Mouse (Mus musculus) midbrain, embryonic 13.5 days (tissue): ENCODE data around the gene Dcps. TPM values are rescaled to one million over a fixed set of nuclear protein-coding genes. Genes with fewer than 3 reads are reported as not detected.
"Not testable (repeated sequence)": the region's sequence is repeated elsewhere in the genome, so short reads cannot be mapped to it uniquely, and the experiment has no call there.

Source experiments
- ATAC-seq: fragments of 200-750 bp; cut with Nextera tagmentation; 2 replicates; pipeline ENCODE4 v1.8.0; 2017; ENCODE audit warnings: mild to moderate bottlenecking, moderate TSS enrichment, moderate library complexity
- H3K27ac ChIP-seq: fragments of 300-500 bp; sonication (generic); 2 replicates; pipeline ENCODE4 v1.5.1; 2015; ENCODE audit warnings: inconsistent platforms, mild to moderate bottlenecking, moderate library complexity
- H3K27me3 ChIP-seq: fragments of 300-500 bp; sonication (generic); 2 replicates; pipeline ENCODE4 v1.6.1; 2015; ENCODE audit warnings: mild to moderate bottlenecking, inconsistent platforms
- H3K36me3 ChIP-seq: fragments of 300-500 bp; sonication (generic); 2 replicates; pipeline ENCODE4 v1.6.1; 2015; ENCODE audit warnings: mild to moderate bottlenecking, inconsistent platforms
- H3K4me1 ChIP-seq: fragments of 300-500 bp; sonication (generic); replicated peaks from 2 replicates; pipeline ENCODE4 v1.6.1; 2015; ENCODE audit warnings: inconsistent platforms
- H3K4me2 ChIP-seq: fragments of 300-500 bp; sonication (generic); replicated peaks from 2 replicates; pipeline ENCODE4 v1.6.1; 2015; ENCODE audit warnings: moderate library complexity, mild to moderate bottlenecking, inconsistent platforms
- H3K4me3 ChIP-seq: fragments of 300-500 bp; sonication (generic); replicated peaks from 2 replicates; pipeline ENCODE4 v1.5.1; 2015; ENCODE audit warnings: mild to moderate bottlenecking, inconsistent platforms
- H3K9ac ChIP-seq: fragments of 300-500 bp; sonication (generic); replicated peaks from 2 replicates; pipeline ENCODE4 v1.6.1; 2015; ENCODE audit warnings: mild to moderate bottlenecking, inconsistent platforms
- H3K9me3 ChIP-seq: fragments of 300-500 bp; sonication (generic); 2 replicates; pipeline ENCODE4 v1.6.1; 2016; ENCODE audit warnings: mild to moderate bottlenecking, inconsistent platforms
- WGBS: fragments of 180-500 bp; shearing (Covaris S2); methylation state at CpG from one replicate; pipeline ENCODE4 v1.1.7; 2015; 5-methylcytosine and 5-hydroxymethylcytosine counted together
- polyA plus RNA-seq: library from polyadenylated mRNA; unstranded; fragments of >200 nt; fragmentation: Nextera tagmentation; extraction: Ambion mirVana; gene quantifications from 2 replicates; pipeline ENCODE4 v1.2.1, GENCODE M21; 2015

Dcps gene
- polyA plus RNA-seq, 1 experiment from 2014 or later: 86.4 TPM

DNA sequence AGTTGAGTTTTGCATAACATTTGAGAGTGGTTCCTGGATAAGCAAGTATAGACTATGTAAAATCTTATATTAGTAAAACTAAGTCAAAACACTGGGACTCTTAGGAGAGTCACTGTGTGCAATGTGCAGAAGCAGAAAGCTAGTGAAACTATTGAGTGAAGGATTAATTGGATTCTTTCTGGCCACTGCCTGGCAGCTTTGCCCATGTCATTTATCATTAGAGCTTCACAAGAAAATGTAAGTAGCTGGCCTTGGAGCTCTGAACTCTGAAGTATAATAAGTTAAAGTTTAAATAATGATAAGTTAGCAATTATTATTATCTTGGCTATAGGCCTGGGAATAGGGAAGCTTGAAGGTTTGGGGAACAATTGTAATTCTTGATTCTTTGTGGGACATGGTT, 27.0 kb downstream of the Dcps start:
- not testable (repeated sequence) for H3K27me3 ChIP-seq, H3K27ac ChIP-seq, H3K9ac ChIP-seq, H3K36me3 ChIP-seq, H3K4me1 ChIP-seq, H3K9me3 ChIP-seq, H3K4me3 ChIP-seq, ATAC-seq, H3K4me2 ChIP-seq

DNA sequence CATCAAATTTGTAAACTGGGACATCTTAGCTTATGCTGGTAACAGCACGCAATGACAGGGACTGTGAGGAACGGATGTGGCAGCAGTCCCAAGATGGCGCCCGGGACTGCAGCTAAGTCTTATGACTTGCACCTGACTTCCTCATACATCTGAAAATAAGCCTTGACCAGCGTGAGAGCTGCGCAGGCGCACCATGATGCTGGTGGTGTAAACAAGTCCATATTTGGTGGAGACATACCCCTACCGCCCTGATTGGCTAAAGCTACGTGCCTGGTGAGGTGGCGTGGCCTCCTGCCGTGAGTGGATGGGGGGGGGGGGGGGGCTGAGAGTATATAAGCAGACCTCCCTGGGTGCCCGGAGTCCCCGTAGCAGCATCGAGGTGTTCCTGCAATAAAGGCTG, 28.6 kb downstream of the Dcps start:
- H3K9ac ChIP-seq, H3K27ac ChIP-seq, H3K4me2 ChIP-seq, H3K36me3 ChIP-seq, ATAC-seq, H3K4me1 ChIP-seq, H3K4me3 ChIP-seq, H3K27me3 ChIP-seq, H3K9me3 ChIP-seq: not testable (repeated sequence)
- 95% methylated on average over 14 of the region's 14 CpGs for WGBS

DNA sequence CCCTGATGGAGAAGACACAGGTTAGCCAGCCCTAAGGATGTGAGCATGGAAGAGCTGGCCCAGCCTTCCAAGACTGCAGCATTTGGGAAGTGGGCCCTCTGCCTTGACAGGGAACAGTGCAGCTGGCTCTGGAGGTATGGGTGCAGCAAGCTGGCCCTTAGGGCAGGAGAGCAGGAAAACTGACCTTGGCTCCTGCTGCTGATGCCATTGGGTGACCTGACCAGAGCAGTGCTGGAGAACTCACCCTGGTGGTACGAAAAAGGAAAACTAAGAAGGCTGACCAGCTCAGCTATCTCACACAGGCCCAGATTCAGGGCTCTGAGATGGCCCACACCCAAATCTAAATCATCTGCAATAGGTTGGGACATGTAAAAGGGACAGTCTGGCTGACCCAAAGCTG, 30.0 kb downstream of the Dcps start:
- no peak overlapping the region for H3K27ac ChIP-seq
- ATAC-seq: no peak
- WGBS: 82% methylated on average over 1 of the region's 1 CpGs

DNA sequence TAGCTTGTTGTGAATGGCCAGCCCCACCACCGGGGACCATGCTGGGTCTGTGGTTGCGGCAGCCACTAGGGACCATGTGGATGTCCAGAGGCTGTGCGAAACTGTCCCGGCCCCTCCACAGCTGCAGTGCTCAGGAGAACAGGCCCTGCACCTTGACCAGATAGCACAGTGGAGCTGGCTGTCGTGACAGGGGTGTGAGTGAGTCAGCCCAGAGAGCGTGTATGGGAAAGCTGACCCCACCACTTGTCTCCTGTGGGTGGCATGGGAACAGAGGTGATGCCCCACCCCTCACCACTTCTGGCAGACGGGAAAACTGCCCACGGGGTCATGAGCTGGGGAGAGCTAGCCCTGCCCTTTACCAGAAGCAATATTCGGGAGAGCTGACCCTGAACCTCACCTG, 30.7 kb downstream of the Dcps start:
- Histone ChIP-seq H3K4me1 (no peaks in the 10 kb centered on the region), H3K9me3 (no peaks in the 10 kb centered on the region), H3K36me3 (no peaks in the 10 kb centered on the region), H3K27me3 (no peaks in the 10 kb centered on the region), H3K4me2 (no peak overlapping the region), H3K4me3 (no peak overlapping the region), H3K27ac (no peak overlapping the region), H3K9ac (no peak overlapping the region)
- peak; percentile 27; the same call in 1 of the 2 replicates for ATAC-seq
- 89% methylated on average over 9 of the region's 9 CpGs for WGBS

More for the DNA sequence above, 30.0 kb downstream of the Dcps start:
- Histone ChIP-seq H3K9me3 (no peaks in the 10 kb centered on the region), H3K4me2 (no peak overlapping the region), H3K36me3 (no peaks in the 10 kb centered on the region), H3K27me3 (no peaks in the 10 kb centered on the region), H3K4me1 (no peaks in the 10 kb centered on the region), H3K9ac (no peak overlapping the region), H3K4me3 (no peak overlapping the region)

DNA sequence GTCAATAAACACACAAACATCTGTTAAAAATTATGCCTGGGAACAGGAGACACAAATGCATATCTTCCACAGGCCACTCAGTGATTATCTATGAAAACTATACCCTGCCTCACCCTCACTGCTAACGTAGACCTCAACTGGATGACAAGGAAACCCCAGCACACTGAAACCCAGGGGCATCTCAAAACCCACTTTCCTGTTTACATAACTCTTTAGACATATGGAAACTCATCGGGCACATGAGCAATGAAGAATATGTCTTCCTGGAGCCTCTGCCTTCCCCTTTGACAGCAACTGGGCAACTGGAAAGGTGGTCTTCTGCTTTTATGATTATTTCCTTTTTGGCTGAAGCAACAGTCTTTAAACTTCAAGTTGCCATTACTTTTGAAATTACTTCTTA, 33.6 kb downstream of the Dcps start:
- H3K9me3 ChIP-seq: no peaks in the 10 kb centered on the region
- ATAC-seq: no peak
- no peaks in the 10 kb centered on the region for H3K36me3 ChIP-seq
- no peaks in the 10 kb centered on the region for H3K27me3 ChIP-seq
- no peak overlapping the region for H3K9ac ChIP-seq
- no peak overlapping the region for H3K27ac ChIP-seq
- 95% methylated on average over 2 of the region's 2 CpGs for WGBS
- H3K4me3 ChIP-seq: no peak overlapping the region
- no peak overlapping the region for H3K4me2 ChIP-seq
- no peaks in the 10 kb centered on the region for H3K4me1 ChIP-seq

DNA sequence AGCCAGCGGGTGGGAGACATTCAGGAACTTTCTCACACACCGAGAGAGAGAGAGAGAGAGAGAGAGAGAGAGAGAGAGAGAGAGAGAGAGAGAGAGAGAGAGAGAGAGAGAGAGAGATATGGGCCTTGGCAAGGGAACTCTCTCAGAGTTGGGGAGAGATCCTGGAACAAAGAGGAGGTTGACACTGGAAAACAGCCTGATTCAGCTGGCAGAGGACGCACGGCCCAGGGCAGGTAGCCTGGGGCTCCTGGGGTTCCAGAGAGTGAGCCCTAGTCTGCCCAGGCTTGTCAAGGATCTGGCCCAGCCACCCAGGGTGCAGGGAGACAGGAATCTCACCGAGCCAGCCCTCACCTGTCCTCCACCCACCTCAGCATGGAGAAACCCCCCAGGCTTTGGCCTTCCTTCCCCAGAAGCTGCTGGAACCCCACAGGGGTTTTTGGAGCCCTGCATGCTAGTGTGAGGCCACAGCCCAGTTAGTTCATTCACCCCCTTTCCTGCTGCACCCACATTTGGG, 36.6 kb downstream of the Dcps start:
- Histone ChIP-seq H3K9me3 (no peaks in the 10 kb centered on the region), H3K4me1 (no peaks in the 10 kb centered on the region), H3K4me2 (no peak overlapping the region), H3K9ac (no peak overlapping the region), H3K27ac (no peak overlapping the region), H3K36me3 (peaks cover 4% of the 10 kb centered on the region; the same call in 1 of the 2 replicates), H3K4me3 (no peak overlapping the region), H3K27me3 (no peaks in the 10 kb centered on the region)
- WGBS: 84% methylated on average over 5 of the region's 5 CpGs
- ATAC-seq: no peak

DNA sequence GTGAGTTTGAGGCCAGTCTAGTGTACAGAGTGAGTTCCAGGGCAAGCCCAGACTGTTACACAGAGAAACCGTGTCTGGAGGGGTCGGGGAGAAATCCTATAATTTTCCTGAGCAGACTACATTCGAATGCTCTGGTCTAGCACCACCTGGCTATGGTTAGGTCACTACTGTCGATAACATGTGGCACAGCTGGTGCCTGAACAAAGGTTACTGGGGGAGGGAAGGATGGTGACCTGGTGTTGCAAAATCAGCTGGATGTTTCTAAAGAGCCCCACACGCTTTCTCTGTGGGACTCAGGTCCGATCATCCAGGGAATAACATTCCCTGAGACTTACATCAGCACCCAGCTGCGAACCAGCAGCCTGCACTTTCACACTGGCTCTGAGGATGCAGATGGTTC, 37.8 kb downstream of the Dcps start:
- no peak overlapping the region for H3K4me3 ChIP-seq
- ATAC-seq: no peak
- no peak overlapping the region for H3K27ac ChIP-seq
- WGBS: 82% methylated on average over 7 of the region's 7 CpGs
- no peaks in the 10 kb centered on the region for H3K4me1 ChIP-seq
- no peak overlapping the region for H3K9ac ChIP-seq
- H3K4me2 ChIP-seq: no peak overlapping the region
- no peaks in the 10 kb centered on the region for H3K27me3 ChIP-seq
- peaks cover 4% of the 10 kb centered on the region; the same call in 1 of the 2 replicates for H3K36me3 ChIP-seq
- no peaks in the 10 kb centered on the region for H3K9me3 ChIP-seq

DNA sequence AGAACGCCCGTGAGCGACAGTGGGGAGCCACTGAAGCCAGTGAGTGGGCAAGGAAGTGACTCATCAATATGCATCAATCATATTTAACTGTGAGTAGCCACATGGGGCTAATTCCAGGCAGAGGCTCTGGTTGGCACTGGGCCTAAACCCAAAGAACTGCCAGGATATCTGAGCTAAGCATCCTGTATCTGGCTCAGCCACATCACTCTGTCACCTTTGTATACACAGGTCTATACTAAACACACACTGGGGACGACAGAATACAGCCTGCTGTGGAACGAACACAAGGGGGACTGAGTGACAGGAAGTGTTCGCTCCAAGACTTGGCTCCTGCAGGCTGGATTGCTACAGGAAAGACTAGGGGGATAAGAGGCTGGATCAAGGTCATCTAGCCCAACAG, 40.3 kb downstream of the Dcps start:
- Histone ChIP-seq H3K9ac (no peak overlapping the region), H3K4me3 (no peak overlapping the region), H3K4me2 (no peak overlapping the region), H3K9me3 (no peaks in the 10 kb centered on the region), H3K27ac (no peak overlapping the region), H3K27me3 (no peaks in the 10 kb centered on the region), H3K4me1 (no peaks in the 10 kb centered on the region), H3K36me3 (peaks cover 4% of the 10 kb centered on the region; the same call in 1 of the 2 replicates)
- no peak for ATAC-seq
- 72% methylated on average over 6 of the region's 6 CpGs for WGBS

- H3K4me1 ChIP-seq: no peaks in the 10 kb centered on the region
- H3K9ac ChIP-seq: no peak overlapping the region
- ATAC-seq: 0 out of 2 replicates have a peak, but pooled peaks have one; percentile 6
- no peak overlapping the region for H3K27ac ChIP-seq
- peaks cover 17% of the 10 kb centered on the region for H3K36me3 ChIP-seq
- no peak overlapping the region for H3K4me3 ChIP-seq
- H3K27me3 ChIP-seq: no peaks in the 10 kb centered on the region
- H3K9me3 ChIP-seq: no peaks in the 10 kb centered on the region
- 88% methylated on average over 16 of the region's 16 CpGs for WGBS
- H3K4me2 ChIP-seq: no peak overlapping the region
Measured at GRCm38 (mm10) chr9:35131637-35132397, 44.0 kb downstream of the Dcps start.

- ATAC-seq: no peak
- Histone ChIP-seq H3K4me3 (no peak overlapping the region), H3K27me3 (no peaks in the 10 kb centered on the region), H3K4me1 (no peaks in the 10 kb centered on the region), H3K36me3 (peaks cover 40% of the 10 kb centered on the region), H3K9me3 (no peaks in the 10 kb centered on the region), H3K9ac (no peak overlapping the region), H3K4me2 (no peak overlapping the region), H3K27ac (no peak overlapping the region)
- WGBS: 89% methylated on average over 9 of the region's 9 CpGs
Measured at GRCm38 (mm10) chr9:35128995-35129418, 46.9 kb downstream of the Dcps start.

DNA sequence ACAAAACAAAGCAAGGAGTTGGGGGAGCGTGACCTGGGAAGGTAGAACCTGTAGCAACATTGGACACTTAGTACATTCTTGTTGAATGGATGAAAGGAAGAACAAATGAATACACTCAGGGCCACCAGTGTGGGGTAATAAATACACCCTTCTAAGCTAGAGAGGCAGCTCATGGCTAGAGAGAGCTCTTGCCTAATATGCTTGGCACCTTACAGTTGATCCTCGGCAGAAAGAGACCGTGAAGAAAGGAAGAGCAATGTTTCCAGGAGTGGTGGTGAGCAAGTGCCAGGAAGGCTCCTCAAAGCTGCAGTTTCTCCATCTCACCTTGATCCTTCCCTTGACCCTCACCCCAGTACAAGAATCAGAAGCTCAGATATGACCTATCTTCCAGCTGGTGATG, 47.3 kb downstream of the Dcps start:
- Histone ChIP-seq H3K27me3 (no peaks in the 10 kb centered on the region), H3K36me3 (peaks cover 40% of the 10 kb centered on the region), H3K4me2 (no peak overlapping the region), H3K4me3 (no peak overlapping the region), H3K27ac (no peak overlapping the region), H3K9me3 (no peaks in the 10 kb centered on the region), H3K4me1 (no peaks in the 10 kb centered on the region), H3K9ac (no peak overlapping the region)
- ATAC-seq: no peak
- 91% methylated on average over 3 of the region's 3 CpGs for WGBS

DNA sequence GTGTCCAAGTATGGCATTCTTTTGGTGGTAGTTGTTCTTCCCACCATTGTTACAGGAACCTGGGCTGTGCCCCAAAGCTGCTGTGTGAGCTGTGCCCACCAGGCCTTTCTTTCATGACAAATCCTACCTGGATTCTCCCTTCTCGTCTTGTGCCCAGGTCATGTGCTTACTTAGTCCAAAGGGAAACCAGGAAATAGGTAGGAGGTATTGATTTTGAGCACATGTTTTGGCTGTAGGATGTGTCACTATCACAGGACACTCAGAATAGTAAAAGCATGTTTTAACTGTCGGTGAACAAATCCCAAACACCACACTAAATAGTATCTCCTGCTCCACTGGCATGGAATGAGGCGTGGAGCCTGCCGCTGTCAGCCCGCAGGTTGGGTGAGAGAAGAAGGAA, 48.3 kb downstream of the Dcps start:
- Histone ChIP-seq H3K4me1 (no peaks in the 10 kb centered on the region), H3K27me3 (no peaks in the 10 kb centered on the region), H3K9me3 (no peaks in the 10 kb centered on the region), H3K9ac (no peak overlapping the region), H3K27ac (no peak overlapping the region), H3K36me3 (peaks cover 40% of the 10 kb centered on the region), H3K4me3 (no peak overlapping the region), H3K4me2 (no peak overlapping the region)
- 95% methylated on average over 5 of the region's 5 CpGs for WGBS
- no peak for ATAC-seq

DNA sequence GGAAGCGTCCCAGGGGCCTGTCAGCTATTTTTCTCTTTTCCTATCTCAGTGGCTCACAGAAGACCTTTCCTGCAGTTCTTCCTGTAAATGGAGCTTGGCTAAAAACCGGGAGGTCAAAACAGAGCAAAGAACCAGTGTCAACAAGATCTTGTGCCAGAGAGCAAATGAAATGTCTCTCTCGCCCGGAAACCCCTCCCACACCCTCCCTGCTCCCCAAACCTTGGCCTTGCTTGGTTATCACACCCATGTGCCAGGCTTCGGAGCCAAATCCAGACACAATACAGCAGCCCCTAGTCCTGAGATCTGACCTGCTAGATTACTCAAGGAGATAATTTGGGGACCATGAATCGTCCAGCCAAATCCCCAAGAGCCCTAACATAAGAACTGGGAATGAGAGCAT, 48.7 kb downstream of the Dcps start:
- no peak overlapping the region for H3K9ac ChIP-seq

More for the DNA sequence above, 48.7 kb downstream of the Dcps start:
- ATAC-seq: no peak
- WGBS: 94% methylated on average over 6 of the region's 6 CpGs
- Histone ChIP-seq H3K4me3 (no peak overlapping the region), H3K27ac (no peak overlapping the region), H3K9me3 (no peaks in the 10 kb centered on the region), H3K36me3 (peaks cover 40% of the 10 kb centered on the region), H3K4me1 (no peaks in the 10 kb centered on the region), H3K4me2 (no peak overlapping the region), H3K27me3 (no peaks in the 10 kb centered on the region)
